In the genomic region with DNA sequence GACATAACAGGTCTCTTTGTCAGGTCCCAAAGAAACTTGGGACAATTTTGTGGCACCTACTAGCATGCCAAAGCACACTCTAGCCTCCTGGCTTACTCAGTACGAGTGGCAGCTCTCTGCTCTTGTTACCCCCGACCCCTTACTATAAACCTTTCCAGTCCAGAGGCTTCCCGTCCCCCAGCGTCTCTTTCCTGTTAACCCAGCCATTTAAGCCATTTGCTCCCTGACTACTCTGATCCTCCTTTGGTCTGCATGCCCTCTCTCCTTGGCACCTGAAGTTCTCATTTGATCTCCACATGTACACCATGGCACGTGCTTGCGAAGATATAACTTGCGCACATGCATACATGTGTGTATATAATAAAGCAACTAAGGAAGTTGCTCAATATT, we compare ENCODE assay signal across 8 mouse cellular contexts. TPM values are rescaled to one million over a fixed set of nuclear protein-coding genes. Genes with fewer than 3 reads are reported as not detected.
A peak's percentile ranks its signal among the peaks of the same experiment; 100 is the strongest.
DNase-seq lines count a peak whose midpoint lies in the region; ATAC-seq and TF ChIP-seq lines count a peak whose summit lies in the region.

No protein-coding gene starts in this region.

- H3K9ac ChIP-seq in embryonic facial prominence, embryonic 12.5 days: peak overlapping the region; percentile 58; the same call in 1 of the 2 replicates
- H3K9ac ChIP-seq in hindbrain, embryonic 16.5 days (ENCODE audit: low read depth, low read length): peak overlapping the region; percentile 79

- H3K9me3 ChIP-seq in embryonic facial prominence, embryonic 12.5 days: no peaks in the 10 kb centered on the region
- H3K9me3 ChIP-seq in hindbrain, embryonic 16.5 days (ENCODE audit: control insufficient read depth, low read length): no peaks in the 10 kb centered on the region

- H3K4me2 ChIP-seq in embryonic facial prominence, embryonic 12.5 days (replicated peaks): peak overlapping the region; percentile 77
- H3K4me2 ChIP-seq in hindbrain, embryonic 16.5 days (ENCODE audit: low read length): peak overlapping the region; percentile 68
- H3K4me2 ChIP-seq in myocyte (ENCODE audit: low read depth): peak overlapping the region; percentile 99

- H3K27me3 ChIP-seq in embryonic facial prominence, embryonic 12.5 days: no peaks in the 10 kb centered on the region
- H3K27me3 ChIP-seq in hindbrain, embryonic 16.5 days (replicated peaks; ENCODE audit: control insufficient read depth, insufficient read depth, low read length): no peaks in the 10 kb centered on the region
- no peaks in the 10 kb centered on the region for H3K27me3 ChIP-seq in myocyte (ENCODE audit: control insufficient read depth, insufficient read depth, insufficient read length)

- H3K36me3 ChIP-seq in embryonic facial prominence, embryonic 12.5 days: no peaks in the 10 kb centered on the region
- no peaks in the 10 kb centered on the region for H3K36me3 ChIP-seq in hindbrain, embryonic 16.5 days (ENCODE audit: control insufficient read depth, insufficient read depth, low read length)
- H3K36me3 ChIP-seq in myocyte (ENCODE audit: control insufficient read depth, insufficient read depth): no peaks in the 10 kb centered on the region

- peak overlapping the region; percentile 34 for H3ac ChIP-seq in myocyte (ENCODE audit: control insufficient read depth, insufficient read length)

- peak overlapping the region; percentile 92 for H3K4me3 ChIP-seq in layer of hippocampus, adult 2 months
- peak overlapping the region; percentile 58 for H3K4me3 ChIP-seq in embryonic facial prominence, embryonic 12.5 days
- H3K4me3 ChIP-seq in hindbrain, embryonic 16.5 days (ENCODE audit: low read length): peak overlapping the region; percentile 75
- H3K4me3 ChIP-seq in myocyte: peak overlapping the region; percentile 69

- no peaks in the 10 kb centered on the region for H3K79me2 ChIP-seq in myocyte (ENCODE audit: control insufficient read depth, insufficient read depth)

- no peak for ATAC-seq in embryonic facial prominence, embryonic 12.5 days (ENCODE audit: insufficient number of reproducible peaks, insufficient read depth, low FRiP score, low TSS enrichment)
- no peak for ATAC-seq in hindbrain, embryonic 16.5 days

- DNase-seq in layer of hippocampus, adult 2 months (ENCODE audit: low spot score in 2 of 2): no peak
- DNase-seq in layer of hippocampus, adult 9-10 months (ENCODE audit: low spot score): no peak
- no peak for DNase-seq in yolk sac, embryonic 10.5 days (ENCODE audit: low spot score)
- no peak for DNase-seq in thymus, postnatal 14 days
- DNase-seq in left cerebral cortex, adult 9 months (ENCODE audit: low spot score in 2 of 2): no peak

- peaks cover 29% of the 10 kb centered on the region for H3K4me1 ChIP-seq in embryonic facial prominence, embryonic 12.5 days
- H3K4me1 ChIP-seq in hindbrain, embryonic 16.5 days (ENCODE audit: control insufficient read depth, insufficient read depth, low read depth, low read length): peaks cover 18% of the 10 kb centered on the region

- TF ChIP-seq CTCF in layer of hippocampus, adult 2 months (conservative IDR thresholded peaks at IDR 0.05): no peak

- no peak for TF ChIP-seq POLR2A in myocyte (IDR thresholded peaks at IDR 0.05; ENCODE audit: insufficient read length, low read depth)

- peak overlapping the region; percentile 99 for H3K27ac ChIP-seq in layer of hippocampus, adult 2 months
- H3K27ac ChIP-seq in embryonic facial prominence, embryonic 12.5 days: peak overlapping the region; percentile 97
- H3K27ac ChIP-seq in hindbrain, embryonic 16.5 days (ENCODE audit: low read depth, low read length): no peak overlapping the region

- 65% methylated on average over 7 of the region's 7 CpGs for WGBS in embryonic facial prominence, embryonic 12.5 days
- WGBS in hindbrain, embryonic 16.5 days: 57% methylated on average over 7 of the region's 7 CpGs

TF ChIP-seq in myocyte, 11 proteins besides CTCF, POLR2A, EP300 and RAD21:
- no peak for TF ChIP-seq REST (IDR thresholded peaks at IDR 0.05; ENCODE audit: insufficient read depth, insufficient read length)
- no peak for TF ChIP-seq TCF12 (IDR thresholded peaks at IDR 0.05; ENCODE audit: insufficient read depth, poor library complexity, severe bottlenecking)
- no peak for TF ChIP-seq MAX (IDR thresholded peaks at IDR 0.05; ENCODE audit: low read depth)
- TF ChIP-seq E2F4 (IDR thresholded peaks at IDR 0.05; ENCODE audit: insufficient read depth): no peak
- no peak for TF ChIP-seq CEBPB (IDR thresholded peaks at IDR 0.05; ENCODE audit: insufficient read depth, poor library complexity, severe bottlenecking)
- no peak for TF ChIP-seq MYOD1 (IDR thresholded peaks at IDR 0.05; ENCODE audit: control insufficient read depth in 1 of 3, insufficient read length in 2 of 3, low read depth in 2 of 3)
- TF ChIP-seq SRF (IDR thresholded peaks at IDR 0.05; ENCODE audit: control insufficient read depth, insufficient read length, low read depth): no peak
- TF ChIP-seq TCF3 (IDR thresholded peaks at IDR 0.05; ENCODE audit: insufficient read length, low read depth): no peak
- TF ChIP-seq MYOG (IDR thresholded peaks at IDR 0.05; ENCODE audit: control insufficient read depth in 1 of 3, insufficient read depth in 1 of 3, insufficient read length in 2 of 3, low read depth in 2 of 3): no peak
- no peak for TF ChIP-seq POLR2AphosphoS2 (IDR thresholded peaks at IDR 0.05; ENCODE audit: insufficient read length, low read depth)
- TF ChIP-seq USF1 (IDR thresholded peaks at IDR 0.05; ENCODE audit: low read depth): no peak

RNA-seq across cellular contexts. Expression of gene Abhd11, which starts 1.4 kb away (rescaled TPM):
- 10 to 100 TPM; 30.0 to 32.7 TPM for total RNA-seq in layer of hippocampus, adult 2 months (2021)
- polyA plus RNA-seq in embryonic facial prominence, embryonic 12.5 days (2016; fragmentation: Nextera tagmentation; extraction: Ambion mirVana): 49.8 and 51.9 TPM in 2 replicates
- 73.3 and 82.1 TPM in 2 replicates for polyA plus RNA-seq in hindbrain, embryonic 16.5 days (2015; fragmentation: Nextera tagmentation; extraction: Ambion mirVana)
- 33.0 TPM for polyA plus RNA-seq in myocyte (2012; fragmentation: generic; extraction: Trizol)

RNA-seq across cellular contexts. Expression of gene Stx1a, which starts 13.0 kb away (rescaled TPM):
- 10 to 100 TPM; 92.3 to 97.6 TPM for total RNA-seq in layer of hippocampus, adult 2 months (2021)
- 20.4 and 20.7 TPM in 2 replicates for polyA plus RNA-seq in embryonic facial prominence, embryonic 12.5 days (2016; fragmentation: Nextera tagmentation; extraction: Ambion mirVana)
- 147 and 162 TPM in 2 replicates for polyA plus RNA-seq in hindbrain, embryonic 16.5 days (2015; fragmentation: Nextera tagmentation; extraction: Ambion mirVana)
- 4.4 TPM for polyA plus RNA-seq in myocyte (2012; fragmentation: generic; extraction: Trizol)

RNA-seq across cellular contexts. Expression of gene Cldn3, which starts 24.3 kb away (rescaled TPM):
- under 1 TPM in 1 of 2 experiments, not detected in 1; 0.37 TPM for total RNA-seq in layer of hippocampus, adult 2 months (2021)
- polyA plus RNA-seq in embryonic facial prominence, embryonic 12.5 days (2016; fragmentation: Nextera tagmentation; extraction: Ambion mirVana): 14.8 and 20.5 TPM in 2 replicates
- polyA plus RNA-seq in hindbrain, embryonic 16.5 days (2015; fragmentation: Nextera tagmentation; extraction: Ambion mirVana): 4.2 and 4.6 TPM in 2 replicates
- not detected for polyA plus RNA-seq in myocyte (2012; fragmentation: generic; extraction: Trizol)

RNA-seq across cellular contexts. Expression of gene Dnajc30, which starts 53.7 kb away (rescaled TPM):
- total RNA-seq in layer of hippocampus, adult 2 months (2021): 10 to 100 TPM; 39.1 to 43.1 TPM
- 31.9 and 34.2 TPM in 2 replicates for polyA plus RNA-seq in embryonic facial prominence, embryonic 12.5 days (2016; fragmentation: Nextera tagmentation; extraction: Ambion mirVana)
- 44.0 and 45.3 TPM in 2 replicates for polyA plus RNA-seq in hindbrain, embryonic 16.5 days (2015; fragmentation: Nextera tagmentation; extraction: Ambion mirVana)
- polyA plus RNA-seq in myocyte (2012; fragmentation: generic; extraction: Trizol): 31.6 TPM

RNA-seq across cellular contexts. Expression of gene Bud23, which starts 54.4 kb away (rescaled TPM):
- 10 to 100 TPM; 49.9 to 53.4 TPM for total RNA-seq in layer of hippocampus, adult 2 months (2021)
- 145 and 154 TPM in 2 replicates for polyA plus RNA-seq in embryonic facial prominence, embryonic 12.5 days (2016; fragmentation: Nextera tagmentation; extraction: Ambion mirVana)
- 77.0 and 81.1 TPM in 2 replicates for polyA plus RNA-seq in hindbrain, embryonic 16.5 days (2015; fragmentation: Nextera tagmentation; extraction: Ambion mirVana)
- polyA plus RNA-seq in myocyte (2012; fragmentation: generic; extraction: Trizol): 51.8 TPM
